Mouse (Mus musculus): ENCODE data around the gene Srm.

DNA sequence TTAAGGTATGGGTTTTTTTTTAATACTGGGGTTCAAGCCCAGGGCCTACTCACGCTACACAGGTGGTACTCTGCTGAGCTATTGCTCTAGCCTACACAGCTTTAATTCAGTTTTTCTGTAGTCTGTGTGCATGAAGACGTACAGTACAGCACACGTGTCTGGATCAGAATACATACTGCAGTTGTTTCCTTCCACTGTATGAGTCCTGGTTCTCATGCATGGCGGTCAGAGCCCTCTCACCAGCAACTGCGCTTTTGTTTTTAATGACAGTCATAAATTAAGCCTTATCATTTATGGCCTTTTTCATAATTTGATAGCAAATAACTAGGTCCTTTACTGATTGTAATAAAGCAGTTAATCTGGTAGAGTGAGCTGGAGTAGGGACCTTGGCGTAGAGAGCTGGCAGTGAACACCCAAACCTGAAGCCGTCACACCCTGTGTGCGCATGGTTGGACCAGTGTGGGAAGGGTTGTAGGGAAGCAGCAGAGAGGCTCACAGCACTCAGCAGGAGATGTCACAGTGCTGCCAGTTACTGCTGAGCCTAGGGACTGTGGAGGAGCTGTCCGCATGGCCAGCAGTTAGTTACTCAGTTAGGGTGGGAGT lies 20.5 kb upstream of the Srm start:
- no peak for TF ChIP-seq CTCF (IDR thresholded peaks at IDR 0.05; ENCODE audit: low read depth)
- no peak for TF ChIP-seq EP300 (IDR thresholded peaks at IDR 0.05; ENCODE audit: low read depth)
